Mouse (Mus musculus) kidney, embryonic 15.5 days (tissue): ENCODE measurements around the gene Sept1. TPM values are rescaled to one million over a fixed set of nuclear protein-coding genes. Genes with fewer than 3 reads are reported as not detected.
A peak's percentile ranks its signal among the peaks of the same experiment; 100 is the strongest.

Experiments
- ATAC-seq: fragments of 200-750 bp; cut with Nextera tagmentation; replicated peaks from 2 replicates; pipeline ENCODE4 v1.8.0; 2017; ENCODE audit warnings: moderate TSS enrichment; ENCODE audit not compliant: low FRiP score
- H3K27ac ChIP-seq: fragments of 300-500 bp; sonication (generic); 2 replicates; pipeline ENCODE4 v1.5.1; 2015; ENCODE audit warnings: mild to moderate bottlenecking, inconsistent platforms
- H3K27me3 ChIP-seq: fragments of 300-500 bp; sonication (generic); 2 replicates; pipeline ENCODE4 v1.6.1; 2015; ENCODE audit warnings: inconsistent platforms
- H3K36me3 ChIP-seq: fragments of 300-500 bp; sonication (generic); 2 replicates; pipeline ENCODE4 v1.6.1; 2015; ENCODE audit warnings: inconsistent platforms
- H3K4me1 ChIP-seq: fragments of 300-500 bp; sonication (generic); 2 replicates; pipeline ENCODE4 v1.6.1; 2015; ENCODE audit warnings: inconsistent platforms
- H3K4me2 ChIP-seq: fragments of 300-500 bp; sonication (generic); 2 replicates; pipeline ENCODE4 v1.6.1; 2015; ENCODE audit warnings: moderate library complexity, mild to moderate bottlenecking, inconsistent platforms
- H3K4me3 ChIP-seq: fragments of 300-500 bp; sonication (generic); replicated peaks from 2 replicates; pipeline ENCODE4 v1.5.1; 2015; ENCODE audit warnings: mild to moderate bottlenecking, inconsistent platforms
- H3K9ac ChIP-seq: fragments of 300-500 bp; sonication (generic); 2 replicates; pipeline ENCODE4 v1.6.1; 2015; ENCODE audit warnings: mild to moderate bottlenecking, inconsistent platforms
- H3K9me3 ChIP-seq: fragments of 300-500 bp; sonication (generic); replicated peaks from 2 replicates; pipeline ENCODE4 v1.6.1; 2016; ENCODE audit warnings: inconsistent platforms
- WGBS: fragments of 180-500 bp; shearing (Covaris S2); methylation state at CpG from one replicate; pipeline ENCODE4 v1.1.7; 2015; ENCODE audit warnings: mixed read lengths; 5-methylcytosine and 5-hydroxymethylcytosine counted together
- polyA plus RNA-seq: library from polyadenylated mRNA; unstranded; fragments of >200 nt; fragmentation: Nextera tagmentation; extraction: Ambion mirVana; gene quantifications from 2 replicates; pipeline ENCODE4 v1.2.1, GENCODE M21; 2015

Sept1 gene
- polyA plus RNA-seq, 1 experiment from 2014 or later, result 21.3 TPM

DNA sequence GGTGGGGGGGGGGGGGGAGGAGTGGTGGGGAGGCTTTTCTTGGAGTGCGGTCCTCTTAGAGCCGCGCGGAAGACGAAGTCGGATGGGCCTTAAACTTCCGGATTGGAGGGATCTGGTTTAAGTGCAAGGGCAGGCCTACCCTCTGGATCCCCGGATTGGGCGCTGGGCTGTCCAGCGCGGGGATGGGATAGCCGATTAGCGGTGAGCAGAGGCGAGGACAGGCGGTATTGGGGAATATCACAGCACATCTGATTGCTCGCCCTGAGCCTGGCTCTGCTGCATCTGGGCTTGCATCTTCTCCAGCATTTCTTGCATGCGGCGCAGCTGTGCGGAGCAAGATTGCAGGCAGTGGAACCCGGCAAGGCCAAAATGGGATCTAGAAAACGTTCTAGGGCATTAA lies 18.4 kb downstream of the Sept1 start:
- peak overlapping the region; percentile 42 for H3K4me3 ChIP-seq
- WGBS, result 28% methylated on average over 21 of the region's 21 CpGs
- peak overlapping the region; percentile 27; the same call in 1 of the 2 replicates for H3K27ac ChIP-seq

DNA sequence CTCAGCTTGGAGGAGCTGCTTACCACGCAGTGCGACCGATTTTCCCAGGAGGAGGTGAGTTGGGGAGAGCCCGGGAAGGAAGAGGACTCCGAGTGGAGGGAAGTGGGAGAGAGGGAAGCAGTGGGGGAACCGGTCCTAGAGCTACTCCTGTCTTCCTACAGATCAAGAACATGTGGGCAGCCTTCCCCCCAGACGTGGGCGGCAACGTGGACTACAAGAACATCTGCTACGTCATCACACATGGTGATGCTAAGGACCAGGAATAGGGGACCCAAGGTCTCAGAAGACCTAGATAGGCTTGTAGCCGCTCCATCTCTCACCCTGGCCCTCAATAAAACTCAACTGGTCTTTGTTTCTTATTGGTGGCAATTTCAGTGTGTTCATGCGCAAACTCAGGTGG lies 19.0 kb downstream of the Sept1 start:
- H3K9me3 ChIP-seq, result no peaks in the 10 kb centered on the region
- H3K4me1 ChIP-seq, result peaks cover 27% of the 10 kb centered on the region
- peaks cover 5% of the 10 kb centered on the region; the same call in 1 of the 2 replicates for H3K27me3 ChIP-seq
- 56% methylated on average over 12 of the region's 12 CpGs for WGBS
- no peaks in the 10 kb centered on the region for H3K36me3 ChIP-seq
- no peak for ATAC-seq
- no peak overlapping the region for H3K9ac ChIP-seq
- no peak overlapping the region for H3K27ac ChIP-seq
- no peak overlapping the region; the same call in 1 of the 2 replicates for H3K4me3 ChIP-seq
- H3K4me2 ChIP-seq, result peak overlapping the region; percentile 72; the same call in 1 of the 2 replicates

More for the DNA sequence above, 18.4 kb downstream of the Sept1 start:
- Histone ChIP-seq H3K27me3 (peaks cover 5% of the 10 kb centered on the region; the same call in 1 of the 2 replicates), H3K9me3 (no peaks in the 10 kb centered on the region), H3K4me1 (peaks cover 22% of the 10 kb centered on the region), H3K4me2 (peak overlapping the region; percentile 72), H3K9ac (peak overlapping the region; percentile 45), H3K36me3 (no peaks in the 10 kb centered on the region)
- ATAC-seq, result no peak

GRCm38 (mm10) chr7:127213485-127213884 lies 19.4 kb downstream of the Sept1 start:
- H3K27me3 ChIP-seq, result peaks cover 5% of the 10 kb centered on the region; the same call in 1 of the 2 replicates
- no peaks in the 10 kb centered on the region for H3K9me3 ChIP-seq
- no peak overlapping the region for H3K9ac ChIP-seq
- no peak overlapping the region for H3K4me3 ChIP-seq
- no peak overlapping the region for H3K27ac ChIP-seq
- H3K4me2 ChIP-seq, result no peak overlapping the region
- no peak for ATAC-seq
- 36% methylated on average over 7 of the region's 7 CpGs for WGBS
- H3K36me3 ChIP-seq, result no peaks in the 10 kb centered on the region
- peaks cover 27% of the 10 kb centered on the region for H3K4me1 ChIP-seq

GRCm38 (mm10) chr7:127212432-127213250 lies 20.3 kb downstream of the Sept1 start:
- WGBS, result 82% methylated on average over 12 of the region's 12 CpGs
- H3K9ac ChIP-seq, result no peak overlapping the region
- H3K27ac ChIP-seq, result no peak overlapping the region
- no peak overlapping the region for H3K4me3 ChIP-seq
- no peak overlapping the region for H3K4me2 ChIP-seq
- no peaks in the 10 kb centered on the region for H3K36me3 ChIP-seq
- peaks cover 5% of the 10 kb centered on the region; the same call in 1 of the 2 replicates for H3K27me3 ChIP-seq
- H3K9me3 ChIP-seq, result no peaks in the 10 kb centered on the region
- peaks cover 29% of the 10 kb centered on the region for H3K4me1 ChIP-seq
- no peak for ATAC-seq

GRCm38 (mm10) chr7:127211014-127211745 lies 21.8 kb downstream of the Sept1 start:
- no peak overlapping the region for H3K9ac ChIP-seq
- no peak overlapping the region for H3K27ac ChIP-seq
- no peak overlapping the region for H3K4me3 ChIP-seq
- ATAC-seq, result no peak
- no peaks in the 10 kb centered on the region for H3K9me3 ChIP-seq
- peaks cover 5% of the 10 kb centered on the region; the same call in 1 of the 2 replicates for H3K27me3 ChIP-seq
- no peaks in the 10 kb centered on the region for H3K36me3 ChIP-seq
- H3K4me2 ChIP-seq, result no peak overlapping the region
- peaks cover 44% of the 10 kb centered on the region for H3K4me1 ChIP-seq
- WGBS, result 69% methylated on average over 5 of the region's 5 CpGs

DNA sequence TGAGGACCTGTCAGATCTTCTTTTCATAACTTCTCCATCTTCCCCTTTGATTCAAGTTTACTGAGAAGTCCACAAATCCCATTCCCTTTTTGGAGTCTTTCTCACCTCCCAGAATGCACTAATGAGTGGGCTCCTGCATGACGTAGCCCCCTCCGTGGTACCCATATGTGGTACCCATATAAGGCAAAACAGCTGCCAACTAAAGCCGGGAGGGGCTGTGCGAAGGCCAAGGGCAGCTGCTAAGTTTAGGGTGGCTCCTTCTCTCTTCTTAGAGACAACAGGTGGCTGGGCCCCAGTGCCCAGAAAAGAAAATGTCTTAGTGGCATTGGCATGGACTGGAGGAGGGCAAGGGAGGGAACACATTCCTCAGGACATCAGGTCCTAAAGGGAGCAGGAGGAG lies 22.7 kb downstream of the Sept1 start:
- WGBS, result 91% methylated on average over 4 of the region's 4 CpGs
- no peak for ATAC-seq
- H3K27ac ChIP-seq, result no peak overlapping the region
- H3K9ac ChIP-seq, result no peak overlapping the region
- H3K27me3 ChIP-seq, result peaks cover 5% of the 10 kb centered on the region; the same call in 1 of the 2 replicates
- no peak overlapping the region for H3K4me3 ChIP-seq
- no peak overlapping the region for H3K4me2 ChIP-seq
- H3K4me1 ChIP-seq, result peaks cover 45% of the 10 kb centered on the region
- no peaks in the 10 kb centered on the region for H3K36me3 ChIP-seq
- H3K9me3 ChIP-seq, result no peaks in the 10 kb centered on the region

GRCm38 (mm10) chr7:127209851-127210250 lies 23.1 kb downstream of the Sept1 start:
- Histone ChIP-seq H3K9me3 (no peaks in the 10 kb centered on the region), H3K27me3 (peaks cover 5% of the 10 kb centered on the region; the same call in 1 of the 2 replicates), H3K9ac (no peak overlapping the region), H3K36me3 (no peaks in the 10 kb centered on the region), H3K27ac (peak overlapping the region; percentile 93; the same call in 1 of the 2 replicates), H3K4me2 (peak overlapping the region; percentile 91), H3K4me3 (no peak overlapping the region), H3K4me1 (peaks cover 43% of the 10 kb centered on the region)
- 82% methylated on average over 5 of the region's 5 CpGs for WGBS
- ATAC-seq, result no peak

DNA sequence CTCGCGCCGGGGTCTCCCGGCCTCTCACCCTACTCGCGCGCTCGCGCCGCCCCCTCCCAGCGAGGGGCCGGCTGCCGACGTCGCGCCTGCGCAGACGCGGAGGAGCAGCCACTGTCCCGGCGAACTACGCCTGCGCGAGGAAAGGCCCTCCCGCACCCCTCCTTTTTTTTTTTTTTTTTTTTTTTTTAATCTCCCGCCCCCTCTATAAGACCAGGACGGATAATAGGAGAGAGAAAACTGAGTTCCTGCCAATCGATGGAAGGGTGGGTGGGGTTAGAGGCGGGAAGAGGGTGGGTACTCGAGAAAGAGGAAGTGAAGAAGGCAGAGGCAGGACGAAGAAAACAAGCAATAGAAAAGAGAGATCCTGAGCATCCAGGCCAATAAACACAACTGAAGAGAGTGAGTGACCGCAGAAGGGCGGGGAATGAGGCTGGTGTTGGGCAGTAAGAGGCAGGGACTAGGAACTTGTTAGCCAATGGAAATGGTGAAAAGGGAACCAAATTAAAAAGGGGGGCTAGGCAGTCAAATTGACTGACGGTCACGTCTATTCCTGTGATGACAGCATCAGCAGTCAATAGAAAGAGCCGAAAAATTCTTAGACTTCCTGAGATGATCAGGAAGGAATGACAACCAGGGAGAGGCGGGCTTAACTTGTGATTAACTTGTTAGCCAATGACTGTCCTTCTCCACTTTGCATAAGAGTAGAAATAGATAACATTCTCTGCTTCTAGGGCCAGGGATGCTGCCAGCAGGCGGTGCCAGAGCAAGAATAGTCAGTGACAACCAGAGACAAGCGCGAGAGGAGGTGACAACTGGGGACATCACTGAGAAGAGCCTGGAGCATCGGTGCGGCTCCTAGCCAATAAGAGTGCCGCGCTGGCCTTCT lies 24.1 kb downstream of the Sept1 start, which contains the start of gene Mylpf:
Gene Mylpf (plus strand): TSS at position 338 of the 886 bp plus-strand sequence.
- peaks cover under 1% of the 10 kb centered on the region; the same call in 1 of the 2 replicates for H3K27me3 ChIP-seq
- H3K36me3 ChIP-seq, result peaks cover 4% of the 10 kb centered on the region
- H3K4me3 ChIP-seq, result peak within 1 kb of the TSS; percentile 92
- H3K4me1 ChIP-seq, result peaks cover 36% of the 10 kb centered on the region
- peak within 1 kb of the TSS; percentile 93 for H3K27ac ChIP-seq
- peak within 1 kb of the TSS; percentile 91 for H3K4me2 ChIP-seq
- under 1% methylated on average over 44 of the region's 44 CpGs for WGBS
- peak within 1 kb of the TSS; percentile 95 for H3K9ac ChIP-seq
- peak; percentile 96 for ATAC-seq
- H3K9me3 ChIP-seq, result no peaks in the 10 kb centered on the region

DNA sequence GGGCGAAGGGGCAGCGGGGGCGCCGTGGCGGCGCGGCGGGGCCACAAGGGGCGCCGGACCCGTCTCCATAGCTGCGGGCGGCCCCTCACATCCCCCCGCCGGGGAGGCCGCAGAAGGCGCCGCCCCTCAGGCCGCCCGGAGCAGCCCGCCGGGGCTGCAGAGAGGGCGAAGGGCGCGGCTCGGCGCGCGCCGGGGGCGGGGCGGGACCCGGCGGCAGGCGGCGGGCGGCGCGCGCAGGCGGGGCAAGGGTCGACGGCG lies 24.7 kb downstream of the Sept1 start, which contains the start of gene Tbc1d10b:
Gene Tbc1d10b (minus strand): TSS at position 174 of the 258 bp plus-strand sequence.
- H3K36me3 ChIP-seq, result peaks cover 10% of the 10 kb centered on the region
- peak within 1 kb of the TSS; percentile 92 for H3K4me3 ChIP-seq
- H3K27me3 ChIP-seq, result no peaks in the 10 kb centered on the region; the same call in 1 of the 2 replicates
- WGBS, result under 1% methylated on average over 33 of the region's 44 CpGs
- peak; percentile 43 for ATAC-seq
- peak within 1 kb of the TSS; percentile 93 for H3K27ac ChIP-seq
- H3K4me2 ChIP-seq, result peak within 1 kb of the TSS; percentile 91
- no peaks in the 10 kb centered on the region for H3K9me3 ChIP-seq
- peaks cover 37% of the 10 kb centered on the region for H3K4me1 ChIP-seq
- peak within 1 kb of the TSS; percentile 95 for H3K9ac ChIP-seq

- Histone ChIP-seq H3K4me1 (peaks cover 37% of the 10 kb centered on the region), H3K36me3 (peaks cover 16% of the 10 kb centered on the region), H3K4me2 (peak overlapping the region; percentile 91), H3K9ac (peak overlapping the region; percentile 95), H3K27ac (peak overlapping the region; percentile 93), H3K9me3 (no peaks in the 10 kb centered on the region), H3K27me3 (no peaks in the 10 kb centered on the region; the same call in 1 of the 2 replicates), H3K4me3 (peak overlapping the region; percentile 92)
- WGBS, result under 1% methylated on average over 53 of the region's 53 CpGs
- peak; percentile 3; the same call in 1 of the 2 replicates for ATAC-seq
Observed at GRCm38 (mm10) chr7:127207374-127208294, 25.3 kb downstream of the Sept1 start.
